Mouse (Mus musculus): Measurements from ENCODE around the gene Gm17124. TPM values are rescaled to one million over a fixed set of nuclear protein-coding genes. Genes with fewer than 3 reads are reported as not detected.
"Not testable (repeated sequence)": the region's sequence is repeated elsewhere in the genome, so short reads cannot be mapped to it uniquely, and the experiment has no call there.

The Gm17124 gene
- polyA plus RNA-seq (2014; fragmentation: Nextera tagmentation; extraction: Ambion mirVana): not detected in 2 replicates

DNA sequence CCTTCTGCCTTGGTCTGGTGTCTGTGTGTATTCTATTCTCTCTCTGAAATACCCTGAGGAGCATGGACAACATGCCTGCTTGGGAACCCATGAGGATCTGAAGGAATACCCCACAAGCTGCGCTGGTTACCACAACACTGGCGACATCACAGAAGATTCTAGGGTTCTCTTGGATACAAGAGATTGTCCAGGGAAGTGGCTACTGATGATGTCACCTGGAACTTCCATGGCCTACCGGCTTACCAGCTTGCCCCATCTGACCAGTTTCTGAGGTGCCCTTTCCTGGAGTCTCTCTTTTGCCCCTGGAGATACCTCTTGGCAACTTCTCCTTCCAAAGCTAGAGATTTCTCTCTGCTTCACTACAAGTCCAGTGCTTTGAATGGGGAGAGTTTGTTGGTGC is at the start of gene Gm17124:
Gm17124 (minus strand) TSS at position 101 of the 400 bp plus-strand sequence.
- H3K27me3 ChIP-seq (ENCODE audit: control insufficient read depth, insufficient read depth, low read length); ATAC-seq (ENCODE audit: insufficient read depth, low FRiP score, low TSS enrichment); DNase-seq (ENCODE audit: low spot score); H3K9ac ChIP-seq (ENCODE audit: low read length); H3K27ac ChIP-seq (ENCODE audit: low read depth, low read length); H3K36me3 ChIP-seq (ENCODE audit: control insufficient read depth, insufficient read depth, low read length); H3K9me3 ChIP-seq (ENCODE audit: control insufficient read depth, low read length); H3K4me2 ChIP-seq (ENCODE audit: low read depth); H3K4me3 ChIP-seq (ENCODE audit: low read depth, low read length); H3K4me1 ChIP-seq (ENCODE audit: control insufficient read depth, insufficient read depth, low read length): not testable (repeated sequence)
- no CpG with 5 or more reads among the region's 3 CpGs for whole genome bisulfite sequencing

DNA sequence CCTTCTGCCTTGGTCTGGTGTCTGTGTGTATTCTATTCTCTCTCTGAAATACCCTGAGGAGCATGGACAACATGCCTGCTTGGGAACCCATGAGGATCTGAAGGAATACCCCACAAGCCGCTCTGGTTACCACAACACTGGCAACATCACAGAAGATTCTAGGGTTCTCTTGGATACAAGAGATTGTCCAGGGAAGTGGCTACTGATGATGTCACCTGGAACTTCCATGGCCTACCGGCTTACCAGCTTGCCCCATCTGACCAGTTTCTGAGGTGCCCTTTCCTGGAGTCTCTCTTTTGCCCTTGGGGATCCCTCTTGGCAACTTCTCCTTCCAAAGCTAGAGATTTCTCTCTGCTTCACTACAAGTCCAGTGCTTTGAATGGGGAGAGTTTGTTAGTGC is 42.1 kb upstream of the Gm17124 start, which contains the start of gene Gm3633:
Gm3633 (minus strand) TSS at position 101 of the 400 bp plus-strand sequence.
- not testable (repeated sequence) for ATAC-seq (ENCODE audit: insufficient read depth, low FRiP score, low TSS enrichment); H3K36me3 ChIP-seq (ENCODE audit: control insufficient read depth, insufficient read depth, low read length)
- 60% methylated on average over 1 of the region's 2 CpGs for WGBS

More for the DNA sequence above, 42.1 kb upstream of the Gm17124 start, which contains the start of gene Gm3633:
- not testable (repeated sequence) for H3K4me1 ChIP-seq (ENCODE audit: control insufficient read depth, insufficient read depth, low read length); H3K27ac ChIP-seq (ENCODE audit: low read depth, low read length); H3K27me3 ChIP-seq (ENCODE audit: control insufficient read depth, insufficient read depth, low read length); H3K9me3 ChIP-seq (ENCODE audit: control insufficient read depth, low read length); H3K4me2 ChIP-seq (ENCODE audit: low read depth); H3K9ac ChIP-seq (ENCODE audit: low read length); H3K4me3 ChIP-seq (ENCODE audit: low read depth, low read length); DNase-seq (ENCODE audit: low spot score)

Small RNAs within 50 kb of the gene (microRNA-seq; reads per million reads assigned to microRNA genes)
- gene Gm23620 (not detected), gene Gm25228 (not detected)

Other genes with a start within 250 kb of the Gm17124 start
- gene Gm8005, start 160.2 kb downstream of the Gm17124 start, polyA plus RNA-seq (2014; fragmentation: Nextera tagmentation; extraction: Ambion mirVana): not detected in 2 replicates
- gene Gm8011, start 136.0 kb downstream of the Gm17124 start, polyA plus RNA-seq (2014; fragmentation: Nextera tagmentation; extraction: Ambion mirVana): not detected in 2 replicates
- gene Gm8020, start 97.5 kb downstream of the Gm17124 start, polyA plus RNA-seq (2014; fragmentation: Nextera tagmentation; extraction: Ambion mirVana): not detected in 2 replicates
- gene Gm8024, start 75.6 kb downstream of the Gm17124 start, polyA plus RNA-seq (2014; fragmentation: Nextera tagmentation; extraction: Ambion mirVana): not detected in 2 replicates
- gene Gm3633, start 42.0 kb upstream of the Gm17124 start, polyA plus RNA-seq (2014; fragmentation: Nextera tagmentation; extraction: Ambion mirVana): not detected in 2 replicates
- gene Gm10378, start 56.1 kb upstream of the Gm17124 start, polyA plus RNA-seq (2014; fragmentation: Nextera tagmentation; extraction: Ambion mirVana): not detected in 2 replicates
- gene Gm3015, start 168.9 kb upstream of the Gm17124 start, polyA plus RNA-seq (2014; fragmentation: Nextera tagmentation; extraction: Ambion mirVana): not detected in 2 replicates
- gene Gm10377, start 198.1 kb upstream of the Gm17124 start, polyA plus RNA-seq (2014; fragmentation: Nextera tagmentation; extraction: Ambion mirVana): not detected in 2 replicates